Mouse (Mus musculus): ENCODE measurements at regions not wholly inside any gene's neighbourhood (a gene's known extent, or its start where the extent isn't known, plus 50 kb on each side); places are given as distances from the start of the nearest gene placed in this dataset.
A peak's percentile ranks its signal among the peaks of the same experiment; 100 is the strongest.

DNA sequence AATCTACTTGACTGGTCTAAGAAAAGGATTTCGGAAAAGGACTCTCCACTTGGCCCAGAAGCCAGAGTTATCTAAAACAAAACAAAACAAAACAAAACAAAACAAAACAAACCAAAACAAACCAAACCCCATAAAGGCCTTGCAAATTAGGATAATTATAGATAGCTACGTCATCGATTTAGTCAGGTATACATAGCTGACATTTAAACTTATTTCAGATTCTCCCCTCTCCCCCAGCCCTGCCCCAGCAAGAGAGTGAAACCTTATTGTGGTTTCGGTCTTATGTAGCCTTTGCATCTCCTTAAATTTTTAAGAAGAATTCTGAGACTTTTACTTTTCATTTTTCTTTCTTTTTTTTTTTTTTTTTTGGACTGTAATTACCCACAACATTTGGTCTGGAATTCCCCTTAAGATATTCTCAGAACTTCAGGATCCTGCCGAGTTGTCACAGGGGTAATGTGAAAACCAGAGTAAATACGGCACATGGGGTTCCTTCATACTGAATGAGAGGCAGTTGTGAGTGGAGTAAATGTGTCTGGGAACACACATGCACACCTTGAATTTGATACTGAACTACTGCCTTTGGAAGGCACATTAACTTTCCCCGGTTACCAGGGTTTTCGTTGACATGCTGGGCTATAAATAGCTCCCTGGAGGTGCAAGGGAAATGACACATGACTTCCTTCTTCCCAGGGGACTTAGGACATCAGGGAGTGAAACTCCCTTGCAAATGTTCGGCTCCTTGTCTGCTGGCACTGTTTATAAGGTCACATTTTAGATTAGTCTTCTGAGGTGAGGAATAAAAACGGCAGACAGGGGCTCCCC lies 94.8 kb upstream of the Rap1b start:
- peak; percentile 37 for DNase-seq

- DNase-seq: no peak
Measured at GRCm38 (mm10) chr10:117941266-117941651, 95.4 kb upstream of the Rap1b start.

DNA sequence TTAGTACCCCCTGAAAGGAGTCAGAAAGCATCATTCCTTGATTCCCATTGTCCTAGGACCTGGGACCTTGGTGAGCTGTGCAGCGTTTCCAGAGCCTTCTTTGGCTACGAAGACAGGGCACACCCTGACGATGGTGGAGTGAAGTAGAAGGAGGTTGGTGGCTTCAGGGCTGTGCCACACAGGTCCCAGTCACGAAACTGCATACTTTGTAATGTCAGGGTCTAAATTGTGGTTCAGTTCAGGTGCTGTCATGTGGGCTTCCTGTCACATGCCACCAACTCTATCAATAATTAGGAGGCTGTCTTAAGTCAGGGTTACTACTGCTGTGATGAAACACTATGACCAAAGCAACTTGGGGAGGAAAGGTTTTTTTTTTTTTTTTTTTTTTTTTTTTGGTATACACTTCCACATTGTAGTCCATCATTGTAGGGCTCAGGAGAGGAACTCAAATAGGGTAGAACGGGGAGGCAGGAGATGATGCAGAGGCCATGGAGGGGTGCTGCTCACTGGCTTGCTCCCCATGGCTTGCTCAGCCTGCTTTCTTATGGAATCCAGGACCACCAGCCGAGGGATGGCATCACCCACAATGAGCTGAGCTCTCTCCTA lies 98.0 kb upstream of the Rap1b start:
- DNase-seq: no peak

DNA sequence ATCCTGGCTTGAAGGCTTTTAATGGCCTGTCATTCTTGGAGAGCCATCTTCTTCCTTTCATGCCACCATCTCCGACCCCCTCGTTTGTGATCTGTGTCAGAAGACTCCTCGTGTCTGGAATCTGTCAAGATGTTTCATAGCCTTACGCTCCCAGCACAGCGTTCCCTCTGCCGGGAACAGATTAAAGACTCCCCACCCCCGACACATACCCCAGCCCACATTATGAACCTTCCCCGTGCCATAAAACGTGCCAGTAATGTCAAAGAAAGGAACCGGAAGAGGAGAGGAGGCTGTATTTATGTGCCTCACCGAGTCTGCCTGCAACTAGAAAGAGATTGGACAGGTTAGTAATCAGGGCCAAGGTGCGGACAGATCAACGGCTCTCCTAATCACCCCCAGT lies 101.4 kb upstream of the Rap1b start:
- no peak for DNase-seq

GRCm38 (mm10) chr10:117947911-117948310 lies 102.1 kb upstream of the Rap1b start:
- no peak for DNase-seq

GRCm38 (mm10) chr10:117952116-117953025 lies 106.5 kb upstream of the Rap1b start:
- DNase-seq: no peak

DNA sequence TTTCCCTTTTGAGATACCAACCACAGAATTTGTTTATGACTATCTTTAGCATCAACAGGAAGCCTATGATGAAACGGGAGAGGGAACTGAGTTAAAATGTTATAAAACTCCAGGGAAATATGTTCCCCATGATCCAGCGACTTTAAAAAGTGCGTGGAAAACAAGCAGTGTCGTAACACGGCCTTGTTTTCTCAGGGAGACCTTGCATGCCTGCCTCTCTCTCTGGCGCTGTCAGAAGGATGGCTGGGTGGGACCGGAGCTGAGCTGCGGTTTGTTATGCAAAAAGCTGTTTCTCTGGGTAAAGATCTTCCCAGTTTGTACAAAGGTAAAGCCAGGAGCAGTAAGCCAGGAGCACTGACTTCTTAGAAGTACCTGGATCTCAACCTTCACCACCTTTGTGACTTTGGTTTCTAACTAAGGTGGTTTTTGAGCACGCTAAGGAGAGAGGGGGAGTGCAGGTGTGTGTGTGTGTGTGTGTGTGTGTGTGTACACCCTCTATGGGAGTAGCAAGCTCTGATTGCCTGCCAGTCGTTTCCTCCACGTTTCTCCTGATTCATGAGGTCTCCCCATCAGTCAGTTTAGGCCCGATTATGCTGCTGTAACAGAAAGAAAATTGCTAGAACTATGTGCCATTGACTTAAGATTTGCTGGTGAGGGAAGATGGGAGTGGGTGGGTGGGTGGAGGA lies 107.3 kb upstream of the Rap1b start:
- DNase-seq: no peak

DNA sequence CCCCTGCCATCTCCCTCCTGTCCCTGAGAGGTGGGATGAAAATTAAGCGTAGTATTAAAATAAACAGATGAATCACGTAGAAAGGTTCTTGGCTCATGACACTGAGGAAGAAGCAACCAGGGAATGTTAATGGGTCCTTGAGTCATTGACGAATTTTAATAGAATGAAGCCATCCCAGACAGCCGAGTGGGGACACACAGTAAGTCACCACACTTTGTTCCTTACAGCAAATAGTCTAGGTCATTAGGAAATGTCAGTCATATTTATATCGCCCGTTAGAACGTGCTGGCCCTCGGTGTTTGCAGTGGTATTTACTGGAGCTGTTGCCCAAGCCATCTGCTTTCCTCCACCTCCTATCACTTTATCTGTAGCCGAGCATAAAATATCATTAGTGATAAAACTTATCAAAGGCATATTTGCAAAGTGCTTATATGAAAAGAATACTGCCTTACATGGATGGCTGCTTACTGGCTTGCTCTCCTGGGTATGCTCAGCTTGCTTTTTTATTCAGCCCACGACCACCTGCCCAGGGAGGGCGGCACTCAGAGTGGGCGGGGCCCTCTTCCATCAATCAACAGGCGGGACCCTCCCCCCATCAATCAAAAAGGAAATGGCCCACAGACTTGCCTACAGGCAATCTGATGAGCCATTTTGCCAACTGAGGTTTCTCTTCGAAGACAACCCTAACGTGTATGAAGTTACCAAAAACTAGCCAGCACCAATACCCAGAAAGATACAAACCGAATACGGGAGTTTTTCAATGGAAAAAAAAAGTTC lies 110.5 kb upstream of the Rap1b start:
- DNase-seq: no peak

- DNase-seq: no peak
Measured at GRCm38 (mm10) chr10:117974706-117975105, 128.9 kb upstream of the Rap1b start.

GRCm38 (mm10) chr10:117975467-117975866 lies 129.6 kb upstream of the Rap1b start:
- no peak for DNase-seq

GRCm38 (mm10) chr10:117979091-117979490 lies 133.3 kb upstream of the Rap1b start:
- no peak for DNase-seq

DNA sequence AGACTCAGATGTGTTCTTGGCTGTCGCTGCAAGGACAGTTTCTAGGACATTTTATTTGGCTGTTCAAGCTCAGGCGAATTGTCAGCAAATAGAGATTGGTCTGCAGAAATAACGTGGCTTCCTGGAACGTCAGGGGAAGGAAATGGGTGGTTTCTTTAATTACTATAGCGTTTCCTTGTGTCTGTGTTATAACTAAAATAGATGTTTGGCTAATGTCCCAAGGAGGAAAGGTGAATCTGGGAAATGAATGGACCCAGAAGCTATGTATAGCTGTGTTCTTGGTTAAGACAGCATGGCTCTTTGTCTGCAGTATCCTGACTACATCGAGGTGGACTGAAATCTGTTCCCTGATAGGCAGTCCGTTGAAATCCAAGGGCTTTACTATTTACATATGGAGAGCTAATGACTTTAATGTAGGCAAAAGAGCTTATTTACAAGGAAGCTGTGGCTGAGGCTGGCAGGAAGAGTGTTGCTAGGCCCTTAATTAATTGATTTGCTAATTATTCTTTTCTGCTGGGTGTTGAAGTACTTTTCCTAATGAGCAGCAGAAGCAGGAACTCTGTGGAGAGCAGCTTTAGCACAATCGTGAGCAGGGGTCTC lies 136.9 kb upstream of the Rap1b start:
- peak; percentile 43 for DNase-seq

- no peak for DNase-seq
Measured at GRCm38 (mm10) chr10:117983271-117983670, 137.4 kb upstream of the Rap1b start.

DNA sequence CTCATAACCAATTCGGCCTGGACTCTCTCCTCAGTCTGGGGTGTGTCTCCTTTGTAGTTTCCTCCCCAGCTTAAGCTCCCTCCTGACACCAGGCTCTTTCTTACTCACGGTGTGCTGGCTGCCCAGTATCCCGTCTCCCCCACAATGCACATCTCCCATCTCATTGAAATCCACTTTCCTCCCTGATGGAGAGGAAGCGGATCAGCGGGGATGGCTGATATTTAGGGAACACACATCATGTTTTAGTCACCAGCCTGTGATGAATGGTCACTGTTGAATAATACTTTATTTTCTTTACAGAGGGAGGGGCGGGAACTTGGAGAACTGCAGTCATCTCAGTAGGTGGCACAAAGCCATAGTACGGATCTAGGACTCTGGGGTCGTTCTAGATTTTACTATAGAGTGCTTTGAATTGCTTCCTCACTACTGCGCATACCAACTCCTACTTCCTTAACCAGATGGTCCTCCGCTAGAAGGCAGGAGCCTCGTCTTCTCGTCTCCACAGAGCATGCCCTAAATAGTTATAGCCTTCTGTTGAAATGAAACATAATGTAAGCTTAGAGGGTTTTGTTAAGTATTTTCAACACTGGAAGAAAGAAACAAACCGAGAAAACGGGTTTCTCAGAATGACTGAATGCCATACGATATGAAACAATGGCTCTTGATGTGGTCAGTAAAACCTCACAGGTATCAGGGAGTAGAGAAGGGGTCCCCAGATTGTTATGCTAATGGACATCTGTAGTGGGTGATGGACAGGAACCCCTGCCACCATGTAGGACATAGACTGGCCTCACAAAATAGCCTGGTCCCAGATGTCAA lies 139.2 kb upstream of the Rap1b start:
- no peak for DNase-seq

DNA sequence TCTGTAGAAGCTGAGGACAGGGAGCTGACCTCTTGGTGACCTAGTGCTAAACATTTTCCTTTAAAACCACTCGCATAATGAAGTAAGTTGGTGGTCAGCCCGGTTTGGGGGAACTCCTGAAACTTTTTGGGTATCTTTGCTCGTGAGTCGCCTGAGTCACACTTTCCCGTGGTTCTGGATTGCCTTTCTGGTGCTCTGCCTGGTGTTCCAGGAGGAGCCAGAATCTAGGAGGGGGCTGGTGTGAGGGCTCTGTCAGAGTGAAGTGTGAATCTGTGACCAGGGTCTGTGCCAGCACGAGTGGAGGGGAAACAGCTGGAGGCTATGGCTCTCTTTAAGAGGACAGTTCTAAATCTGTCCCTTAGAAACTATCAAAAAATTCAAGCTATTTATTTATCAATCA lies 141.8 kb upstream of the Rap1b start:
- DNase-seq: no peak

GRCm38 (mm10) chr10:117988076-117988475 lies 142.2 kb upstream of the Rap1b start:
- DNase-seq: no peak

DNA sequence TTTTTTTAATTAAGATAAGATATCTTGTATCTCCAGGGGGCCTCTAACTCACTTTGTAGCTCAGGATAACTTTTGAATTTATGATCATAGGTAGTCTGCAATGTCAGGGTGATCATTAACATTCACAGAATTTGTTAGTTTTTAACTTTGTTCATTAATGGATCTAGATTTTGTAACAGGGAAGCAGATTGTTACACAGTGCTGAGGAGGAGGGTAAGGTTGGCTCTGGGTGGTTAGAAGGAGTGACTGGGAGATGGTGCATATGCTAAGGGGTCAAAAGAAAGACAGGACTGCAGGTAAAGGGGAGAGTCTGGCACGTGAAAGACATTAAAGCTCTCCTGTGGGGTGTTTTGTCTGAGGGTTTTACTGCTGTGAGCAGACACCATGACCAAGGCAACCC lies 145.3 kb upstream of the Rap1b start:
- DNase-seq: no peak

GRCm38 (mm10) chr10:117992317-117992716 lies 146.5 kb upstream of the Rap1b start:
- no peak for DNase-seq

- DNase-seq: no peak
Measured at GRCm38 (mm10) chr10:117993809-117994208, 147.8 kb upstream of the Mdm1 start.

GRCm38 (mm10) chr10:117994768-117995167 lies 146.8 kb upstream of the Mdm1 start:
- no peak for DNase-seq

GRCm38 (mm10) chr10:117997796-117998195 lies 143.8 kb upstream of the Mdm1 start:
- DNase-seq: no peak

Data from kidney, adult 11 months (tissue).